Mouse (Mus musculus) bone marrow macrophage, adult 2 months (primary cell): ENCODE data around the gene Tigar.

ENCODE experiments used
- CTCF ChIP-seq: IDR thresholded peaks from 2 replicates; pipeline ENCODE4 v1.5.1; 2012; ENCODE audit warnings: low read depth, mild to moderate bottlenecking, low read length, moderate library complexity
- POLR2A ChIP-seq: IDR thresholded peaks from 2 replicates; pipeline ENCODE4 v1.6.1; 2012; ENCODE audit warnings: mild to moderate bottlenecking, low read depth, low read length, borderline replicate concordance

GRCm38 (mm10) chr6:127072817-127073216 lies 36.5 kb downstream of the Tigar start, which contains the start of gene Fgf23:
- TF ChIP-seq CTCF (no peak), POLR2A (no peak)
